Mouse (Mus musculus) limb, embryonic 10.5 days (tissue): ENCODE measurements around the gene Adap2. TPM values are rescaled to one million over a fixed set of nuclear protein-coding genes. Genes with fewer than 3 reads are reported as not detected.
"Not testable (repeated sequence)": the region's sequence is repeated elsewhere in the genome, so short reads cannot be mapped to it uniquely, and the experiment has no call there.

Source experiments
- DNase-seq: peaks from one replicate; pipeline ENCODE4 v3.0.0-alpha.2; 2017; ENCODE audit warnings: low spot score
- H3K27ac ChIP-seq: fragments of 300-500 bp; sonication (generic); 2 replicates; pipeline ENCODE4 v1.5.1; 2016; ENCODE audit warnings: mild to moderate bottlenecking
- H3K27me3 ChIP-seq: fragments of 300-500 bp; sonication (generic); 2 replicates; pipeline ENCODE4 v1.6.1; 2016; ENCODE audit warnings: low read depth, mild to moderate bottlenecking; ENCODE audit not compliant: poor library complexity, severe bottlenecking
- H3K36me3 ChIP-seq: fragments of 300-500 bp; sonication (generic); 2 replicates; pipeline ENCODE4 v1.6.1; 2016; ENCODE audit warnings: mild to moderate bottlenecking, moderate library complexity
- H3K4me1 ChIP-seq: fragments of 300-500 bp; sonication (generic); 2 replicates; pipeline ENCODE4 v1.6.1; 2016
- H3K4me3 ChIP-seq: fragments of 300-500 bp; sonication (generic); 2 replicates; pipeline ENCODE4 v1.5.1; 2016; ENCODE audit warnings: mild to moderate bottlenecking, moderate library complexity
- H3K9me3 ChIP-seq: fragments of 300-500 bp; sonication (generic); replicated peaks from 2 replicates; pipeline ENCODE4 v1.6.1; 2016; ENCODE audit warnings: mild to moderate bottlenecking
- WGBS: fragments of 180-500 bp; shearing (Covaris S2); methylation state at CpG from one replicate; pipeline ENCODE4 v1.1.7; 2016; 5-methylcytosine and 5-hydroxymethylcytosine counted together
- polyA plus RNA-seq: library from polyadenylated mRNA; unstranded; fragments of >200 nt; fragmentation: Nextera tagmentation; extraction: Ambion mirVana; gene quantifications from 2 replicates; pipeline ENCODE4 v1.2.1, GENCODE M21; 2016

Gene Adap2
- polyA plus RNA-seq, 1 experiment from 2014 or later = 0.46 TPM

DNA sequence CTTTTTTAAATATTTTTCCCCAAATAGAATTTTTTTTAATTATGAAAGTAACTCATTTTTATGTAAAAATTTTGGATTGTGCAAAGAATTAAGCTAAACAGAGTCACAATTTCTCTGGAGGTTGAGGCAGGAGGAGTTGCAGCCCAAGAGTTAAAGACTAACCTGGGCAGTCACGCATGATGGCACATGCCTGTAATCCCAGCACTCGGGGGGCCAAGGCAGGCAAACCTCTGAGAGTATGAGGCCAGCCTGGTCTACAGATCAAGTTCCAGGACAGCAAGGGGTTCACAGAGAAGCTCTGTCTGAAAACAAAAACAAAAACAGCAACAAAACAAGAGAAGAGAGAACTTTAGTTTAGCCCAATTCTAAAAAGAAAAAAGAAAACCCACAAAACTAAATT lies 10.3 kb downstream of the Adap2 start:
- Histone ChIP-seq H3K27me3 (peaks cover under 1% of the 10 kb centered on the region; the same call in 1 of the 2 replicates), H3K4me1 (no peaks in the 10 kb centered on the region), H3K9me3 (no peaks in the 10 kb centered on the region; the same call in 1 of the 2 replicates), H3K27ac (no peak overlapping the region), H3K36me3 (no peaks in the 10 kb centered on the region), H3K4me3 (no peak overlapping the region)
- WGBS = 76% methylated on average over 2 of the region's 2 CpGs
- DNase-seq = no peak

GRCm38 (mm10) chr11:80168121-80168520 lies 14.2 kb downstream of the Adap2 start:
- 94% methylated on average over 9 of the region's 9 CpGs for WGBS
- no peak overlapping the region for H3K4me3 ChIP-seq
- H3K9me3 ChIP-seq = no peaks in the 10 kb centered on the region; the same call in 1 of the 2 replicates
- H3K4me1 ChIP-seq = no peaks in the 10 kb centered on the region
- DNase-seq = no peak
- no peaks in the 10 kb centered on the region for H3K36me3 ChIP-seq
- H3K27ac ChIP-seq = no peak overlapping the region
- H3K27me3 ChIP-seq = no peaks in the 10 kb centered on the region

DNA sequence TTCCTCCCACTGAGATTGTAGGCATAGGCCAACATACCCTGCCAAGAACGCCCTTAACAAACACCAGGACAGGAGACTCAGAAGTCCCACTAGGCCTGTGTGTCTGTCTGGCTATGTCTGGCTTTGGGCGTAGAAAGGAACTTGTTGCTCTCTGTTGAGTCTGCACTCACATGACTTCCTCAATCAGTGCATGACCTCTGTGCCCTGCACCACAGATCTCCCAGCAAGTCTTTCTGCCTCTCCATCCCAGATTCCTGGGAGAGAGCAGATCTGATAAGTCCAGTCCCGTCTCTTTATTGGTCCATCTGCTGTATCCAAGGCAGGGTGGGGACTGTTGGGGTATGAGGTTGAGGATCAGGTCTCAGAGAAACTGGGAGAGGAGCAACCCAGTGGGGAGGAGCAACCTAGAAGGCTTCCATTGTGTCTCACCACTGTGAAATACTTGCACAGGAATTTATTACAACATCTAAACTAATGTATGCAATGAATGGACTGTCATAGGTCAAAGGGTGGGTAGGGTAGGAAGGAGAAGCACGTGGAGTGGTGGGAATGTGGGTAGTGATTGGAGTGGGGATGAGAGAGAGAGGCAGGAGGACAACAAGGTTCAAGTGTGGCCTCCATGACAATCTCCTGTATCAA lies 14.8 kb downstream of the Adap2 start:
- no peaks in the 10 kb centered on the region for H3K36me3 ChIP-seq
- 85% methylated on average over 4 of the region's 4 CpGs for WGBS
- H3K27me3 ChIP-seq = no peaks in the 10 kb centered on the region
- DNase-seq = no peak
- H3K4me3 ChIP-seq = no peak overlapping the region
- no peaks in the 10 kb centered on the region; the same call in 1 of the 2 replicates for H3K9me3 ChIP-seq
- no peaks in the 10 kb centered on the region for H3K4me1 ChIP-seq
- H3K27ac ChIP-seq = no peak overlapping the region

- 90% methylated on average over 3 of the region's 3 CpGs for WGBS
- Histone ChIP-seq H3K36me3 (no peaks in the 10 kb centered on the region), H3K27me3 (no peaks in the 10 kb centered on the region), H3K4me3 (no peak overlapping the region), H3K4me1 (no peaks in the 10 kb centered on the region), H3K9me3 (no peaks in the 10 kb centered on the region; the same call in 1 of the 2 replicates), H3K27ac (no peak overlapping the region)
- no peak for DNase-seq
These were observed 15.7 kb downstream of the Adap2 start for GRCm38 (mm10) chr11:80169629-80170028.

- no peak overlapping the region for H3K27ac ChIP-seq
- no peaks in the 10 kb centered on the region for H3K27me3 ChIP-seq
- H3K4me3 ChIP-seq = no peak overlapping the region
- no peaks in the 10 kb centered on the region for H3K36me3 ChIP-seq
- H3K4me1 ChIP-seq = no peaks in the 10 kb centered on the region
- no peaks in the 10 kb centered on the region; the same call in 1 of the 2 replicates for H3K9me3 ChIP-seq
- WGBS = 79% methylated on average over 5 of the region's 5 CpGs
- DNase-seq = no peak
These were observed 16.4 kb downstream of the Adap2 start for GRCm38 (mm10) chr11:80170351-80170750.

DNA sequence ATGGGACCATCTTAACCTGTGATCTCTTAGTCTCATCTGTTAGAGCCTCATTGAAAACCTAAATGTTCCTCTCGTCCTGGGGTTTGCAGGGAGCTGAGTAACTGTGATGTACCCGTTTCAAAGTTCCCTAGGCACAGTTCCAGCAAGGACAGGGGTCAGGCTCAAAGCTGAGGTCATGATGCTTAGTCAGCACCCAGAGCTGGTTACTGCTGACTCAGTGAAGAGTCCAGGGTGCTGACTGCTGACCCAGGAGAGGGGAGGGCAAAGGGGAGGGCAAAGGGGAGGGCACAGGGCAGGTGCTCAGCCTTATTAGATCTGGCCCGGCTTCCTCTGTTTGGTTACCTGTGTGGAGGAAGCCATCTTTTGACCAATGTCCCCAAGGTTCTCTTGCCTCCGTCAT lies 18.0 kb downstream of the Adap2 start:
- H3K36me3 ChIP-seq = no peaks in the 10 kb centered on the region
- H3K27me3 ChIP-seq = no peaks in the 10 kb centered on the region
- no peaks in the 10 kb centered on the region for H3K4me1 ChIP-seq
- no peaks in the 10 kb centered on the region for H3K9me3 ChIP-seq
- H3K4me3 ChIP-seq = no peak overlapping the region
- no peak overlapping the region for H3K27ac ChIP-seq
- DNase-seq = no peak
- 79% methylated on average over 4 of the region's 4 CpGs for WGBS

GRCm38 (mm10) chr11:80173963-80174670 lies 20.2 kb downstream of the Adap2 start:
- Histone ChIP-seq H3K36me3 (no peaks in the 10 kb centered on the region), H3K27me3 (no peaks in the 10 kb centered on the region), H3K4me3 (no peak overlapping the region), H3K4me1 (no peaks in the 10 kb centered on the region), H3K27ac (no peak overlapping the region), H3K9me3 (no peaks in the 10 kb centered on the region)
- no peak for DNase-seq
- WGBS = 85% methylated on average over 11 of the region's 11 CpGs

- no peak for DNase-seq
- H3K4me1 ChIP-seq = no peaks in the 10 kb centered on the region
These were observed 23.3 kb downstream of the Adap2 start for GRCm38 (mm10) chr11:80176911-80177895.

DNA sequence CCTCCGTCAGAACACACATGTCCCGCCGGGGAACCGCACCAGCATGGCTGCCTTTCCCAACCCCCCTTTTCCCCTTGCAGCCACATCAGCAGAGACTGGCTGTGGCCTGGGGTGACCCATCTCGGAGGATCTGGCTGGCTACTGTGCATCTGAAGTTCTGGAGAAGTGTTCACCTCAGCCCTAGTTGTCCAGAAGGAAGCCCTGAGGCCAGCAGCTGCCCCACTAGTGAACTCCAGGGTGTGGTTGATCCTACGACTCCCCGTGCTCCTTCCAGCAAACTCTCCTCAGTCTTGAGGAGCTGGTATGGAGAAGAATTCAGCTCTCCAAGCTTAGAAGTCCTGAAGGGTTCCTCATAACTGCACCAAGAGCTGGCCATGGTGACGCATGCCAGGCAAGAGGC lies 24.4 kb downstream of the Adap2 start:
- H3K27ac ChIP-seq = no peak overlapping the region
- no peaks in the 10 kb centered on the region for H3K27me3 ChIP-seq
- no peaks in the 10 kb centered on the region for H3K9me3 ChIP-seq
- H3K4me1 ChIP-seq = no peaks in the 10 kb centered on the region
- no peak overlapping the region for H3K4me3 ChIP-seq
- no peak for DNase-seq
- WGBS = 86% methylated on average over 8 of the region's 8 CpGs
- no peaks in the 10 kb centered on the region for H3K36me3 ChIP-seq

More at GRCm38 (mm10) chr11:80176911-80177895, 23.3 kb downstream of the Adap2 start:
- Histone ChIP-seq H3K9me3 (no peaks in the 10 kb centered on the region), H3K4me3 (no peak overlapping the region), H3K27me3 (no peaks in the 10 kb centered on the region), H3K27ac (no peak overlapping the region), H3K36me3 (no peaks in the 10 kb centered on the region)
- WGBS = 86% methylated on average over 11 of the region's 11 CpGs

- Histone ChIP-seq H3K9me3 (no peaks in the 10 kb centered on the region), H3K27ac (no peak overlapping the region), H3K36me3 (no peaks in the 10 kb centered on the region), H3K4me1 (peaks cover 12% of the 10 kb centered on the region; the same call in 1 of the 2 replicates), H3K4me3 (no peak overlapping the region), H3K27me3 (no peaks in the 10 kb centered on the region)
- no peak for DNase-seq
- 73% methylated on average over 5 of the region's 5 CpGs for WGBS
These were observed 27.3 kb downstream of the Adap2 start for GRCm38 (mm10) chr11:80181021-80181749.

- not testable (repeated sequence) for H3K9me3 ChIP-seq, H3K36me3 ChIP-seq, DNase-seq, H3K27me3 ChIP-seq
- WGBS = 48% methylated on average over 12 of the region's 12 CpGs
- Histone ChIP-seq H3K27ac (peak overlapping the region; percentile 88), H3K4me1 (peaks cover 12% of the 10 kb centered on the region; the same call in 1 of the 2 replicates), H3K4me3 (peak overlapping the region; percentile 65)
These were observed 29.3 kb downstream of the Adap2 start for GRCm38 (mm10) chr11:80183054-80183704.
